ENCODE assay signal across 35 mouse cellular contexts in genomic region chr4:86936217-86936616, GRCm38 (mm10).
"Had no signal": no experiment of that assay in that cellular context is flagged by ENCODE, and none has a peak within 500 bp of the region (broad histone marks: within the 10 kb centered on the region; RNA-seq: fewer than 3 reads in every experiment).

No protein-coding gene starts in this region.

- H3K27ac ChIP-seq: heart, embryonic 13.5 days; heart, embryonic 15.5 days; hindbrain, embryonic 10.5 days; hindbrain, embryonic 12.5 days; hindbrain, embryonic 13.5 days; hindbrain, embryonic 14.5 days; hindbrain, embryonic 15.5 days; hindbrain, postnatal 0 days; intestine, embryonic 15.5 days; kidney, embryonic 15.5 days; kidney, postnatal 0 days; layer of hippocampus, adult 2 months; left cerebral cortex, adult 2 months had no signal

- H3K4me1 ChIP-seq: heart, embryonic 12.5 days; heart, embryonic 13.5 days; heart, embryonic 15.5 days; hindbrain, embryonic 12.5 days; intestine, embryonic 15.5 days had no signal

- DNase-seq: heart, postnatal 10 days; heart, postnatal 14 days; heart, postnatal 36 days; heart, postnatal 4 days; kidney, adult 11 months; kidney, adult 18-20 months; kidney, adult 2 months; kidney, adult 8-10 months; kidney, adult 9 months; kidney, postnatal 10 days; kidney, postnatal 14 days; kidney, postnatal 25 days; kidney, postnatal 36 days; kidney, postnatal 4 days; layer of hippocampus, adult 9-11 months; layer of hippocampus, postnatal 36 days had no signal

- H3K9me3 ChIP-seq: heart, embryonic 12.5 days; heart, embryonic 13.5 days; heart, embryonic 15.5 days; hindbrain, embryonic 12.5 days; hindbrain, embryonic 13.5 days; hindbrain, embryonic 15.5 days; intestine, embryonic 15.5 days; kidney, embryonic 15.5 days had no signal

- H3K4me3 ChIP-seq: heart, embryonic 12.5 days; heart, embryonic 13.5 days; heart, embryonic 15.5 days; hindbrain, embryonic 10.5 days; hindbrain, embryonic 12.5 days; hindbrain, embryonic 13.5 days; hindbrain, embryonic 15.5 days; intestine, embryonic 15.5 days; kidney, embryonic 15.5 days; layer of hippocampus, adult 2 months; left cerebral cortex, adult 2 months had no signal

- H3K36me3 ChIP-seq: heart, embryonic 15.5 days; intestine, embryonic 15.5 days had no signal

- H3K9ac ChIP-seq: heart, embryonic 12.5 days; heart, embryonic 13.5 days; heart, embryonic 15.5 days; hindbrain, embryonic 12.5 days; hindbrain, embryonic 13.5 days; hindbrain, embryonic 14.5 days; hindbrain, embryonic 15.5 days; intestine, embryonic 15.5 days; kidney, embryonic 15.5 days had no signal

- ATAC-seq: hindbrain, embryonic 16.5 days; hindbrain, postnatal 0 days; inflammation-experienced regulatory T-cells, adult 6 months; intestine, embryonic 15.5 days; intestine, embryonic 16.5 days; intestine, postnatal 0 days had no signal

- H3K27me3 ChIP-seq: heart, embryonic 12.5 days; heart, embryonic 13.5 days; heart, embryonic 15.5 days; hindbrain, embryonic 12.5 days; hindbrain, embryonic 13.5 days; hindbrain, embryonic 15.5 days; intestine, embryonic 15.5 days; kidney, embryonic 15.5 days had no signal

- H3K4me2 ChIP-seq: heart, embryonic 11.5 days; heart, embryonic 12.5 days; heart, embryonic 13.5 days; heart, embryonic 15.5 days; hindbrain, embryonic 12.5 days; hindbrain, embryonic 13.5 days; hindbrain, embryonic 14.5 days; hindbrain, embryonic 15.5 days; intestine, embryonic 15.5 days; kidney, embryonic 15.5 days had no signal
